Mouse (Mus musculus) CD8-positive naive resting alpha-beta T cell, adult 2 months (primary cell): ENCODE data around the gene Agmat.
"Not testable (repeated sequence)": the region's sequence is repeated elsewhere in the genome, so short reads cannot be mapped to it uniquely, and the experiment has no call there.

Experiments
- DNase-seq, 2 experiments: peaks; one replicate each; pipeline ENCODE4 v3.0.0; 2022; ENCODE audit warnings: low read depth in 2 of 2, low spot score in 2 of 2

Gene Agmat

DNA sequence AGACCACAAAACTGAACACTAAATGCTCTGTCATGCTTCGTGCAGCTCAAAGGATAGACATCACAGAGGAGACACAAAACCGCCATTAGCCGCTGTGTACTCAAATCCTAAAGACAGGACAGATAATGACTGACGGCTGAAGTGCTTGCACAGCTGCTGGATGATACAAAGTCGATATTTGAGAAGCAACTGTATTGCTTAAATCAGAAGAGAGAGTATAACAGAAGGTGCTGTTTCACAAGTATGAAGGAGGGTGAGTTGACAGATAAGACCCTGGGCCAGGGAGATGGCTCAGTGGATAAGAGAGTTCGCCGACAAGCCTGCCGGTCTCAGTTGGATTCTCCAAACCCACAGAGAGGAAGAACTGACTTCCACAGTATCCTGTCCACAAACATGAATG is 25.4 kb downstream of the Agmat start:
- DNase-seq: no peak

DNA sequence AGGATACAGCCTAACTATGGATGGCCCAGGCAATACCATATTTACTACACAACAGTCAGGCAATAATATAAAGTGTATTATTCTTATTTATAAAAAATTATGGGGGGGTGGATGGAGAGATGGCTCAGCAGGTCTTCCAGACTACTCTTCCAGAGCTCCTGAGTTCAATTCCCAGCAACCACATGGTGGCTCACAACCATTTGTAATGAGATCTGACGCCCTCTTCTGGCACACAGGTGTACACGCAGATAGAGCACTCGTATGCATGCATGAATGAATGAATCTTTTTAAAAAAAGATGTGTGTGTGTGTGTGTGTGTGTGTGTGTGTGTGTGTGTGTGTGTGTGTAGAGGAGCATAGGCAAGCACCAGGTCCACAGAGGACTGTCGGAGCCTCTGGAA is 26.5 kb downstream of the Agmat start:
- not testable (repeated sequence) for DNase-seq

DNA sequence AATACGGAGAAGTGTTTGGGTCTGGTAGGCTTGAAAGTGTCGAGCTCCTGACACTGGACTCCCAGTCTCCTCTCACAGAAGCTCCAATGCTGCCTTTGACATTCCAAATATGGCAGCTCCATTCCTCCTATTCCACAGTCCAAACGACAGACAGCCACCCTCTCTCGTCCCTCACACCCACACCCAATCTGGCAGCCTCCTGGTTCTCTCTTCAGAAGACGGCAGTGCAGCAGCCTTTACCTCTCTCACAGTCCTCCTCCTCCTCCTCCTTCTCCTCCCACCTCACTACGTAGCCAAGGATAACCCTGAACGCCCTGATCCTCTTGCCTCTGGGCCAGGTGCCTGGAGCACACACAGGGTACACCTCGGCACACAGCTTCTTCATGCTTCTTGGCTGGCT is 33.4 kb downstream of the Agmat start:
- DNase-seq: no peak

DNA sequence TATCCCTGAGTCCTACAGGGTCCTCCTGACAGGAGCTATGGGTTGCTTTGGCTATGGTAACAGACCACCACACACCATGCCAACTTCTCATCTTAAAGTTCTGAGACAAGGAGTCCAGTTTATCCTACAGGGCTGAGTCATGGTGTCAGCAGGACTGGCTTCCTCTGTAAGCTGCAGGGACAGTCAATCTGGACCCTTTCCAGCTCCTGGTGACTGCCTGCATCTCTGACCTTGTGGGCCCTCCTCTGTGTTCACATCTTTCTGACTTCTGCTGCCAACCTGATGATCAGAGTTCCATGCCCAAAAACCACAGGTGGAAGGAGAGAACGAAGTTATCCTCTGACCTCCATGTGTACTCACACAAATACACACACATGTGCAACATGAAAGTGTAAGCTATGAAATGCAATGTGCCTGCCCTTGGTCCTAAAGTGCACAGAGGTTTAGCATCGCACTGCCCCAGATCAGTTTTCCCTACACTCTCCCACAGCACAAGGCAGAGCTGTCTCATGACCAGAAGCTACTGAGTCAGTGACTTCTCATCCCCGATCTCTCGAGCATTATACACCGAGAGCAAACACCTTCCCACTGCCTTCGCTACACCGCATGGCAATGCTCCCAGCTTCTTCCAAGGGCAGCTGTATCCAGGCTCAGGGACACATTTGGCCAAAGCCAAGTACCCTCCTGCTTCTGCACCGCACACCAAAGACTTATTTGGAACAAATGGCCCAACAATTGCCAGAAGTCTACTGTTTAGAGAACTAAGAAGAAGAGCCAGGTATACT is 34.9 kb downstream of the Agmat start:
- DNase-seq: no peak

DNA sequence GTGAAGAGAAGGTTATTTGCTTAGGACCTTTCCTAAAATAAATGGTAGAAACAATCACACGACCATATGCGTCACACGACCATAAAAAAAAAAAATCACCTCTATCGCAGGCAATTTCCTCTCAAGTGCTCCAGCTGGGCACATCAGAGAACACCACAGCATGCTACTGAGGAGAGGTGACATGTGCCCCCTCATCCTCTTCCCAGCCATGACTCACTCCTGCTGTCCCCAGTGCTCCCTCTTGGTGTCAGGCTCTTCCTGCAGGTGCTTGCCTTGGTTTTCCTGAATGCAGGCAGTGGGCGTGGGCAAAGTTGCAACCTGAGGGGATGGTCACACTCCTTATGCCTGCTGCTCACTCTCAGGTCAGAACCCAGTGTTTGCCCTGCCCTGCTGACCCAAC is 38.4 kb downstream of the Agmat start:
- DNase-seq: no peak

DNA sequence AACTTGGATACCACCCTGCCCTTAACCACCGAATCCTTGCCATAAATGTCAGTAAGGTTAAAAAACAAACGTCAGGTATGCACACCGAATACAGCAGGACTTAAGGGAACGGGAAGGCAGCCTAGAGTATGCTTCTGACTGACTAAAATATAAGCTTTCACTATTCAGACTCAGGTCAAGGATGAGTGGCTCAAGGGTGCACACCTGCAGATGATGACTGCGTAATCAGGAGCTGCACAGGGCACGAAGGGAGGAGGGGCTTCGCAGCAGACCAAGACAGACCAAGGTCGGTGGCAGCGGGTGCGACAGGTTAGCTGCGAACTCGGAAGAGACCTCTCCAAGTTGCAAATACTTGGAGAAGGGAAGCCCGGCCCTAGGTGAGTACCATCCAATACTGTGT is 39.7 kb downstream of the Agmat start:
- no peak for DNase-seq

DNA sequence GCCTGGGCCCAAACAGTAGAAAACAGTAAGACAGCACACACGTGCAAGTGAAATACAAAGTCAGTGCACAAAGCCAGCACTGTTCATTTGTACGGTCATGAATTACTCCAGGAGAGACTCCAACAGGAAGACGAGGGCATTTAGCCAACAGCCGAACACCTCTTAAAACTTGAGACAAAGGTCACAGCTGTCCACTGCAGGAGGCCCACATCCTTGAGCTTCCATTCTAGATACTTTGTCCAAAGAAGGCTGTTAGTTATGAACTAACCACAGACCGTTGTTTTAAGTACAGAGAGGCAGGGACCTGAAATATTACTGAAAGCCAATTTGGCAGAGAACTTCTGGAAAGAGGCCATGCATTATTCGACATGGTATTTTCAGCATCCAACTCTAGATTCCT is 40.6 kb downstream of the Agmat start:
- no peak for DNase-seq

DNA sequence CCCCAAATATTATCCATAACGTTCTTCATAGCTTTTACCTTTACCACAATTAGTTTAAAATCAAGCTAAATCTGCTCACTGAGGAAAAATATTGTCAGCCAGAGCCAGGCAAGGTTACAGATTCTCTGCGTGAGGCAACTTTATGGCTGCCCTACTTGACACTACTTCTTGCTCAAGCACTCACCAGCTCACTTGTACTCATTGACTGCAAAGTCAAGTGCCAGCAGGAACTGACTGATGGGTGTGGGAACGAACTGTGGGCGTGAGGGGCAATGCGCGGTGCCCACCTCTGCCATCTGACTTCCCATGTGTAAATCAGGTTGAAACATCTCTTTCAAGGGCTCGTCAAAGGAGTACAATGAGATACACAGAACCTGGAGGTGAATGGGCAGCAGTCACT is 41.0 kb downstream of the Agmat start:
- DNase-seq: no peak

DNA sequence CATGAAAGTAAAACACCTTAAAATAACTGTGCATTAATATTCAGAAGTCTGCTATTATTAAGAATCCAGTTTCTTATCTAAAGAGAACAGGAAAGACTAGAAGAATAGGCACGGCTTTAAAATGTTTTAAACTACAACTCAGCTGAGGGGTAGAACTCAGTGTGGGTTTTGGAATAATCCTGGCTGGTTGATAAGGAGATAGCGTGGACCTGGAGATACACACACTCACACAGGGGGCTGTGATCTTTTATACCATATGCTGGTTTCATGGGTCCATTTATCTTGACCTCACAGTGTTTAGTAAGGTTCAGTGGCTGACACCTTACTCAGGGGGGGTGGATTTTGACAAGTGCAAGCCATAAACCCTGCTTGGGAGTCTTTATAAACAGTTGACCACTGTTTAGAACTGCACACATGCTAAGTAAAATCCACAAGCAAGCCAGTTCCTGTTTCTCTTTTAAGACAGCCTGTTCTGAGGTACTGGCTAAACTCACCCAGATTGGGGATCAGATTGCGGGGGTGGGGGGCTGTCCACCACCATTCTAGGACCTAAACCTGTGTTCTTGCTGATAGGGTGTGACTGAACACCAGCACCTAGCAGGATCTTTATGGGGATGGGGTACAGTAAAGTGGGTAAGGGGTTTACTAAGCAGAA is 43.2 kb downstream of the Agmat start:
- DNase-seq: no peak

DNA sequence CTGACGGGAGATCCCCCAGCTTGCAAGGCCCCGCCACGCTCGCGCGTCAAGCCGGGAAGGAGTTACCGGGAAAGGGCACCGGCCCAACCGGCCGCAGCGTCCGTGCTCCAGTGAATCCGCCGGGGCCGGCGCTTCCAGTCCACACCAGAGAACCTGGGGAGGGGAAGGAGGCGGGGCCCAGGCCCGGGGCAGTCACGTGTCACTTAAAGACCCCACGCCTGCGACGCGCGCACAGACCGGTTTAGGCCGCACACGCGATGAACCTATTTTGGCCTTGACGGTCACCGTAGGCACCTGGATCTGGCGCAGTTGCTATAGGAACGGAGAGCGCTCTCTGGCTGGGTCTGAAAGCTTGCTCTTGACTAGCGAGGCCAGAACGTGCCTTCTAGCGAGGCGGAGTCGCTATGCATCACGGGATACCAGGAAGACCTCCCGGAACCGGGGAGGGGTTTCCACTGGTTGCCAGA is 44.1 kb downstream of the Agmat start, which contains the start of gene Dnajc16:
Dnajc16 (minus strand) TSS at position 408 of the 467 bp plus-strand sequence.
- peak; percentile 86 to 87 for DNase-seq

DNA sequence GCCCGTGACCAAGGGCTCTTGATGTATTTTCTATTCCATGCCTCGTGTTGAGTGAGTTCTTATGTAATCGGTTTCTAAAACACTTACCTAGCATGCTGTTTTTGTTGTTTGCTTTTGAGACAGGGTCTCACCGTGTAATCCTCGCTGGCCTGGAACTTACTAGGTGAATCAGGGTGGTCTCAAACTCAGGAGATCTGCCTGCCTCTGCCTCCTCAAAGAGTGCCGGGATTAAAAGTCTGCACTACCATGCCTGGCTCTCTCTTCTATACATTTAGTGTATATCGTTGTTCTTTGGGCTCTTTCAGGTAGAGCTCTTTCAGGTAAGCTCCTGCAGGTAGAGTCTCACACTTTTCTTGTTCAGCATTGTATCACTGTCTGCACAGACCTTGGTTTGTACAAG is 45.0 kb downstream of the Agmat start:
- no peak for DNase-seq

DNA sequence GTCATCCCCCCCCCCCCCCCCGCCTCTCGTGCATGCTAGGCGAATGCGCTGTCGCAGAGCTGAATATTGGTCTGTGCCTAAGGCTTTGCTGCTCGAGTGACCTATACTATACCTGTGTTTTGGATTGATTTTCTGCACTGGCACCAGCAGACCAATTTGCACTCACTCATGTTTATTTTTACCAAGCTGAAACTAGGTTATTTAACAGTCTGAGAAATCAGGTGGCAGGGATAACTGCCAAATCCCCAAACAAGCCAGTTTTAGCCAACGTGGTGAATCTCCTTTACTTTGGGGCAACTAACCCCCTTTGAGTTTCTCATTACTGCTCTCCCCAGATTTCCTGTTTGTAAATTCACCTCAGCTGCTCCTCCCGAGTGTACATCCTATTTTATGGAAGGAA is 45.5 kb downstream of the Agmat start:
- no peak for DNase-seq

DNA sequence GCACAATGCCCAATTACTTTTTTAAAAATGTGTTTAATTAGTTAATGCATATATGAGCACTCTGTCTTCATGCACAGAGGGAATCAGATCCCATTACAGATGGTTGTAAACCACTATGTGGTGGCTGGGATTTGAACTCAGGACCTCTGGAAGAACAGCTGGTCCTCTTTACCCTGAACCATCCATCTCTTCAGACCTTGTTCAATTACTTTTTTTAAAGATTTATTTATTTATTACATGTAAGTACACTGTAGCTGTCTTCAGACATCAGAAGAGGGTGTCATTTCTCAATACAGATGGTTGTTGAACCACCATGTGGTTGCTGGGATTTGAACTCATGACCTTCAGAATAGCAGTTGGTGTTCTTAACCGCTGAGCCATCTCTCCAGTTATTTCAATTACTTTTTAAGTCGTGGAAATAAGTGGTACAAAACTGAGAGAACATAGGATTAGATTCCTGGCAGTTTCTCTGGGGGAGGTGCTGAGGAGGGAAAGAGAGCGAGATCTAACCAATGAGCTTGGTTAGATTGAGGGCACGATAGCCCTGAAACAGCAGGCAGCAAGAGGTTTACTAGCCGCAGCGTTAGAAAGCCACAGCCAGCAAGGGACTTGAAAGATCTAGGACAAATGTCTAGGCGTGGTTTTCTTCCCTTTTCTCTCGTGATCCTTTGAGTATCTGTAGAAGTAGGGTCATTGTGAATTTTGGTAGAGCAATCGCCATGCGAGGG is 46.2 kb downstream of the Agmat start:
- no peak for DNase-seq

DNA sequence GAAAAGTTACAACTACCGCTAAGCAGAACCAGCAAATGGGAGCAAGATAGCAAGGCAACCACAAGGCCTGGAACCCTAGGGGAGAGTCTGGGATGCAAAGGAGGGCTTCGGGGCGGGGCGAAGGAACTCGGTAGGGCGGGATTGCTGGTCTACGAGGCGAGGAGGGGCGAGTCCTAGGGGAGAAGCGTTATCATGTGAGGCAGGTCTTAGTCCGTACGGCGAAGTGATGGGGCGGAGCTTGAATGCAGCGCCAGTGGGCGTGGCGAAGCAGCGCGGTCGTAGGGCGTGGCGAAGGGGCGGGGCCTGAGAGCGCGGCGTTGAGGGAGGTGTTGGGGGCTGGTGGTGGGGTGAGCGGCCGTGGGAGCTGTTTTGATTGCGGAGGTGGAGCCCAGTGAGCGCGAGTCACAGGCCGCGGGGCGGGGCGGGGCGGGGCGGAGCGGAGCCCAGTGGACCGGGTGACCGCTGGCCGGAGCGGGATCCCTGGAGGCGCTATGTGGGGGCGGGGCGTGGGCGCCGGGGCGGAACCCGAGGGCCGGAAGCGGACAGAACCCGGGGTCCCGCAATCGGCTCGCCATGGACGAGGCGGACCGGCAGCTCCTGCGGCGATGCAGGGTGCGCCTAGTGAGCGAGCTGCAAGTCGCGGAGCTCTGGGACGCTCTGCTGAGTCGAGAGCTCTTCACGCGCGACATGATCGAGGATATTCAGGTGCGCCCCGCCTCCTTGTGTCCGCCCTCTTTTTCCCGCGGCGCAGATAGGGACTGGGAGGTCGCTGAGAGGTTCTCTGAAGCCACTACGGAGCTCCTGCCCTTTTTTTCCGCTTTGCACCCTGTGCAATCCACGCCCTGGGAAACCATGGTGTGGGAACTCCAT is 47.0 kb downstream of the Agmat start, which contains the start of gene Casp9:
Casp9 (plus strand) TSS at position 331 of the 870 bp plus-strand sequence.
- peak; percentile 94 to 97 for DNase-seq

DNA sequence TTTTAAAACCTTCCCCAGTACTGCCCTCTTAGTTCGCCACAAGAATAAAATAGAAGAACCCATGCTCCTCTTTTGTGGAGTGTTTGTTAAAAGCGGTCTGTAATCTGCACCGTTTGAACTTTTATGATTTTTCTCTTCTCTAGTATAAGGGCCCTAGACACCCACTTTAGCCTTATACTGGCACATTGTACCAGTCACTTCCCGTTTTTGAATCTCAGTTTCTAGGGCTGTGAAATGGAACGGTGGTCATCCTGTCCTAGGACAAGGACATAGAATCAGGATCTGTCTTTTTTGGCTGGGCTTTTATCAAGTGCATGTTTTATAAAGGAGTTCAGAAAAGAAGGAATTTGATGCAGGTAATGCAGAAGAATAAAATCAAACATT is 47.7 kb downstream of the Agmat start:
- no peak for DNase-seq

DNA sequence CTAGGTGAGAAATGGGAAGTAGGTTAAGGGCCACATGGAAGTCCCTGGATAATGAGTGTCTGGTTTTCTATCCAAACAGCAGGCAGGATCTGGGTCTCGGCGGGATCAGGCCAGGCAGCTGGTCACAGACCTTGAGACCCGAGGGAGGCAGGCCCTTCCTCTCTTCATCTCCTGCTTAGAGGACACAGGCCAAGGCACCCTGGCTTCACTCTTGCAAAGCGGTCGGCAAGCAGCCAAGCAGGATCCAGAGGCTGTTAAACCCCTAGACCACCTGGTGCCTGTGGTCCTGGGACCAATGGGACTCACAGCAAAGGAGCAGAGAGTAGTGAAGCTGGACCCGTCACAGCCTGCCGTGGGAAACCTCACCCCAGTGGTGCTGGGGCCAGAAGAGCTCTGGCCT is 49.9 kb downstream of the Agmat start:
- no peak for DNase-seq

DNA sequence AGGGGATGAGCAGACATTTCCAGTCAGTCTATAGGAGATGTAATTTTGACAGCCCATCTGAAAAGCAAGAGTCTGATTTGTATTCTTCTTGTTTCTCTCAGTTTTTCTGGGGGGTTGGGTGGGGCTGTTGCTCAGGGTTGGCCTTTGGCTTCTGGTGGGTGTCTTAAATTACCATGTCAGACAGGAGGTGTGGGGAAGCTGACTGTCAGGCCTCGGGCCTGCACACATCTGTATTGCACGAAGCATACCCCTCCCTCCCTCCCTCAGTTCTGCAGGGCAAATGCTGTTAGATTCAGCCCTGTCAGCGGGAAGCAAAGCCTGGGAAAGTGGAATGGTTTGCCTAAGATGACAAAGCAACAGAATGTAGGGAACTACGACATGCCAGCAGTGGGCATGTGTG is 50.5 kb downstream of the Agmat start:
- DNase-seq: no peak

DNA sequence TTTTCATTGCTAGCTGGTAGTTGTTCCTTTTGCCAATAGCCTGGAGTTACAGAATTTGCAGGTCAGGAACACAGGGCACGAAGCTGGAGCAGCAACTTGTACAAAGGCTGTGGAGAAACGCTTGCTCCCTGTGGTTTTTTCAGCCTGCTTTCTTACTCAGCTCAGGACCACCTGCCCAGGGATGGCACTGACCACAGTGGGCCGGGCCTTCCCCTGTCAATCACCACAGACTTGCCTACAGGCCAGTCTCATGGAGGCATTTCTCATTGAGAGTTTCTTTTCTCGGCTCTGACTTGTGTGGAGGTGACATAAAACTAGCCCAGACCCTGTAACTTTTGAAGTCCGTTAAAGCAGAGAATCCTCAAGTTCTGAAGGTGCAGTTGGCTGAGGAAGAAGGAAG is 51.1 kb downstream of the Agmat start:
- no peak for DNase-seq

DNA sequence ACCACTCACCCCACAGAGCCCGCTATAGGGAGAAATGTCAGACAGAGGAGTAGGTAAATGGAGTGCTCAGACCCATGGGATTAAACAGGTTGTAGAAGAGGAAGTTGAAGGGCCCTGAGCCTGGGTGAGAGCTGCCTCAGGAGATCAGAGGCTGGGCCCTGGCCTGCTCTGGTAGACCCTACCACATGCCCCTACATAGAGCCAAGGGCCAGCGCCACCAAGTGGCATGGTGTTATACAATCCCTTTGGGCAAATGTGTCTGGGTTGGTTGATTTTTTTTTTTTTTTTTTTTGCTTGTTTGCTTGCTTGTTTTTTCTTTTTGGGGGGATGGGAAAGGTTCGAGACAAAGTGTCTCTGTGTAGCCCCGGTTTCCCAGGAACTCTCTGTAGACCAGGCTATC is 57.6 kb downstream of the Agmat start:
- DNase-seq: no peak

DNA sequence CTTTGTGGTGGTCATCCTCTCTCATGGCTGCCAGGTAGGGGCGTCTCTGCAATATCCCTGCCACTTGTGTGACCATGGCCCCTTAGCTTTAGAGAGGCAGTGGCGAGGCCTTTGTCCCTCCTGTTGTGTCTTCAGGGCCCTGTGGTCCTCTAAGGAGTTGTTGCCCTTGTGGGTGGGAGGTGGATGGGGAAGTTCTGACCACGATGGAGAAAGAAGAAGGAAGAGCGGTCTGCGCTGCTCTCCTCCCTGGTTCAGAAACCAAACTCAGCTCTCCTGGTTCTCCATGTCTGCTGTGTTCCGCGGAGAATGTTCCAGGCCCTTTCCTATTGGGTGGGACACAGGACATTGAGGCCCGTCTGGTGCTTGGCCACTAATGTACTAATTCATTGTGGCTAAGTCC is 59.4 kb downstream of the Agmat start:
- DNase-seq: no peak
